ENCODE assay signal across 31 mouse cellular contexts in genomic region chr6:135316141-135316540, GRCm38 (mm10). TPM values are rescaled to one million over a fixed set of nuclear protein-coding genes. Genes with fewer than 3 reads are reported as not detected.
DNase-seq lines count a peak whose midpoint lies in the region; ATAC-seq lines count a peak whose summit lies in the region.
"Had no signal": no experiment of that assay in that cellular context is flagged by ENCODE, and none has a peak within 500 bp of the region (broad histone marks: within the 10 kb centered on the region; RNA-seq: fewer than 3 reads in every experiment).

No protein-coding gene starts in this region.

- H3K4me1 ChIP-seq in kidney, embryonic 15.5 days = peaks cover 10% of the 10 kb centered on the region
- H3K4me1 ChIP-seq in lung, embryonic 15.5 days = peaks cover 24% of the 10 kb centered on the region
- H3K4me1 ChIP-seq in limb, embryonic 10.5 days = peaks cover 9% of the 10 kb centered on the region; the same call in 1 of the 2 replicates
- H3K4me1 ChIP-seq: forebrain, embryonic 10.5 days; intestine, embryonic 15.5 days; liver, embryonic 12.5 days; neural tube, embryonic 15.5 days had no signal

- H3K4me2 ChIP-seq in kidney, embryonic 15.5 days = no peak overlapping the region
- H3K4me2 ChIP-seq in lung, embryonic 15.5 days = no peak overlapping the region
- H3K4me2 ChIP-seq: embryonic facial prominence, embryonic 12.5 days; forebrain, embryonic 15.5 days; hindbrain, embryonic 12.5 days; intestine, embryonic 15.5 days; liver, embryonic 12.5 days; neural tube, embryonic 15.5 days had no signal

- no peak overlapping the region for H3K4me3 ChIP-seq in kidney, embryonic 15.5 days (replicated peaks)
- no peak overlapping the region for H3K4me3 ChIP-seq in lung, embryonic 15.5 days
- no peak overlapping the region for H3K4me3 ChIP-seq in limb, embryonic 10.5 days
- H3K4me3 ChIP-seq: embryonic facial prominence, embryonic 12.5 days; forebrain, embryonic 10.5 days; forebrain, embryonic 15.5 days; heart, embryonic 10.5 days; hindbrain, embryonic 12.5 days; intestine, embryonic 15.5 days; liver, embryonic 12.5 days; neural tube, embryonic 15.5 days had no signal

- H3K27ac ChIP-seq in kidney, embryonic 15.5 days = peak overlapping the region; percentile 65
- peak overlapping the region; percentile 51; the same call in 1 of the 2 replicates for H3K27ac ChIP-seq in lung, embryonic 15.5 days
- no peak overlapping the region for H3K27ac ChIP-seq in limb, embryonic 10.5 days
- H3K27ac ChIP-seq: embryonic facial prominence, embryonic 12.5 days; forebrain, embryonic 10.5 days; forebrain, embryonic 15.5 days; heart, embryonic 10.5 days; hindbrain, embryonic 12.5 days; hindbrain, postnatal 0 days; intestine, embryonic 15.5 days; liver, embryonic 12.5 days; neural tube, embryonic 15.5 days had no signal

- no peaks in the 10 kb centered on the region for H3K9me3 ChIP-seq in kidney, embryonic 15.5 days (replicated peaks)
- no peaks in the 10 kb centered on the region for H3K9me3 ChIP-seq in lung, embryonic 15.5 days
- no peaks in the 10 kb centered on the region for H3K9me3 ChIP-seq in limb, embryonic 10.5 days (replicated peaks)
- H3K9me3 ChIP-seq: embryonic facial prominence, embryonic 12.5 days; forebrain, embryonic 10.5 days; forebrain, embryonic 15.5 days; heart, embryonic 10.5 days; hindbrain, embryonic 12.5 days; intestine, embryonic 15.5 days; liver, embryonic 12.5 days; neural tube, embryonic 15.5 days had no signal

- no peak overlapping the region for H3K9ac ChIP-seq in kidney, embryonic 15.5 days
- H3K9ac ChIP-seq in lung, embryonic 15.5 days = no peak overlapping the region
- H3K9ac ChIP-seq: embryonic facial prominence, embryonic 12.5 days; forebrain, embryonic 15.5 days; hindbrain, embryonic 12.5 days; intestine, embryonic 15.5 days; liver, embryonic 12.5 days; liver, postnatal 0 days; neural tube, embryonic 15.5 days had no signal

- DNase-seq in kidney, postnatal 10 days = no peak
- no peak for DNase-seq in lung, postnatal 10 days
- peak; percentile 55 for DNase-seq in 3T3-L1 (ENCODE audit: low read depth, low spot score)
- peak; percentile 83 for DNase-seq in brain, adult 2 months (ENCODE audit: low read depth, low spot score)
- DNase-seq in limb, embryonic 10.5 days (ENCODE audit: low spot score) = no peak
- no peak for DNase-seq in ovary, postnatal 14 days (ENCODE audit: low spot score)
- DNase-seq: adrenal gland, adult 2 months; cerebellum, adult 11 months; cerebellum, adult 9-10 months; cerebellum, postnatal 36 days; embryo, embryonic 11 days; gastrocnemius, postnatal 10 days; heart, postnatal 36 days; kidney, postnatal 14 days; liver, postnatal 0 days; midbrain, embryonic 14.5 days; thymus, postnatal 14 days had no signal

- no peaks in the 10 kb centered on the region for H3K36me3 ChIP-seq in kidney, embryonic 15.5 days
- no peaks in the 10 kb centered on the region for H3K36me3 ChIP-seq in lung, embryonic 15.5 days
- H3K36me3 ChIP-seq in limb, embryonic 10.5 days = no peaks in the 10 kb centered on the region
- H3K36me3 ChIP-seq: embryonic facial prominence, embryonic 12.5 days; forebrain, embryonic 10.5 days; forebrain, embryonic 15.5 days; heart, embryonic 10.5 days; hindbrain, embryonic 12.5 days; intestine, embryonic 15.5 days; liver, embryonic 12.5 days; neural tube, embryonic 15.5 days had no signal

- WGBS in kidney, embryonic 15.5 days = 58% methylated on average over 2 of the region's 2 CpGs
- 44% methylated on average over 2 of the region's 2 CpGs for WGBS in lung, embryonic 15.5 days
- 89% methylated on average over 2 of the region's 2 CpGs for WGBS in limb, embryonic 10.5 days

- no peak; the same call in 1 of the 2 replicates for ATAC-seq in kidney, embryonic 15.5 days (replicated peaks; ENCODE audit: low FRiP score)
- ATAC-seq in lung, embryonic 15.5 days (ENCODE audit: borderline replicate concordance, extremely low read depth, low FRiP score, low TSS enrichment) = no peak; the same call in 1 of the 2 replicates
- ATAC-seq: activated CD4-positive, CD25-positive, alpha-beta regulatory T cell, adult 4 months; forebrain, embryonic 15.5 days; hindbrain, postnatal 0 days; intestine, embryonic 15.5 days; liver, embryonic 12.5 days; liver, postnatal 0 days had no signal

- no peaks in the 10 kb centered on the region for H3K27me3 ChIP-seq in kidney, embryonic 15.5 days
- no peaks in the 10 kb centered on the region for H3K27me3 ChIP-seq in lung, embryonic 15.5 days
- no peaks in the 10 kb centered on the region for H3K27me3 ChIP-seq in limb, embryonic 10.5 days (ENCODE audit: low read depth, poor library complexity, severe bottlenecking)
- H3K27me3 ChIP-seq: CH12.LX; embryonic facial prominence, embryonic 12.5 days; forebrain, embryonic 15.5 days; hindbrain, embryonic 12.5 days; intestine, embryonic 15.5 days; liver, embryonic 12.5 days; neural tube, embryonic 15.5 days had no signal

RNA-seq across cellular contexts. Expression of gene Pbp2, which starts 5.9 kb away (rescaled TPM):
- polyA plus RNA-seq in kidney, embryonic 15.5 days (2015; fragmentation: Nextera tagmentation; extraction: Ambion mirVana) = 0.16 and 0.17 TPM in 2 replicates
- polyA plus RNA-seq in lung, embryonic 15.5 days (2015; fragmentation: Nextera tagmentation; extraction: Ambion mirVana) = 0.22 and 0.36 TPM in 2 replicates
- polyA plus RNA-seq in limb, embryonic 10.5 days (2016; fragmentation: Nextera tagmentation; extraction: Ambion mirVana) = 0.11 and 0.19 TPM in 2 replicates
- polyA plus RNA-seq: activated CD4-positive, CD25-positive, alpha-beta regulatory T cell, adult 4 months; adrenal gland, adult 2 months; embryonic facial prominence, embryonic 12.5 days; forebrain, embryonic 10.5 days; forebrain, embryonic 15.5 days; heart, embryonic 16.5 days; hindbrain, postnatal 0 days; liver, embryonic 12.5 days; liver, postnatal 0 days; midbrain, embryonic 14.5 days; neural tube, embryonic 15.5 days had no signal

RNA-seq across cellular contexts. Expression of gene Emp1, which starts 46.2 kb away (rescaled TPM):
- 54.3 and 60.3 TPM in 2 replicates for polyA plus RNA-seq in kidney, embryonic 15.5 days (2015; fragmentation: Nextera tagmentation; extraction: Ambion mirVana)
- polyA plus RNA-seq in lung, embryonic 15.5 days (2015; fragmentation: Nextera tagmentation; extraction: Ambion mirVana) = 90.4 and 94.2 TPM in 2 replicates
- 5.0 and 9.0 TPM in 2 replicates for polyA plus RNA-seq in limb, embryonic 10.5 days (2016; fragmentation: Nextera tagmentation; extraction: Ambion mirVana)

Comparison
In these comparisons a context has a peak if more than half of its experiments do, and no peak if none do; other contexts are left out.
1. DNase-seq: peak in 3T3-L1 (single experiment) and brain, adult 2 months (single experiment); none in kidney, postnatal 10 days (single experiment), lung, postnatal 10 days (single experiment), limb, embryonic 10.5 days (single experiment) and ovary, postnatal 14 days (single experiment).